Mouse (Mus musculus) forebrain, embryonic 16.5 days (tissue): ENCODE measurements around the gene Heyl. TPM values are rescaled to one million over a fixed set of nuclear protein-coding genes. Genes with fewer than 3 reads are reported as not detected.
A peak's percentile ranks its signal among the peaks of the same experiment; 100 is the strongest.

ENCODE experiments used
- ATAC-seq: fragments of 200-750 bp; cut with Nextera tagmentation; 2 replicates; pipeline ENCODE4 v1.8.0; 2017; ENCODE audit warnings: mild to moderate bottlenecking, moderate library complexity
- H3K27ac ChIP-seq: fragments of 300-500 bp; sonication (generic); 2 replicates; pipeline ENCODE4 v1.5.1; 2014; ENCODE audit warnings: low read length, control low read depth
- H3K27me3 ChIP-seq: fragments of 300-500 bp; sonication (generic); replicated peaks from 2 replicates; pipeline ENCODE4 v1.6.1; 2014; ENCODE audit warnings: low read length; ENCODE audit not compliant: control insufficient read depth, insufficient read depth
- H3K36me3 ChIP-seq: fragments of 300-500 bp; sonication (generic); 2 replicates; pipeline ENCODE4 v1.6.1; 2014; ENCODE audit not compliant: control insufficient read depth, insufficient read depth
- H3K4me1 ChIP-seq: fragments of 300-500 bp; sonication (generic); replicated peaks from 2 replicates; pipeline ENCODE4 v1.6.1; 2014; ENCODE audit warnings: low read length; ENCODE audit not compliant: control insufficient read depth, insufficient read depth
- H3K4me2 ChIP-seq: fragments of 300-500 bp; sonication (generic); 2 replicates; pipeline ENCODE4 v1.6.1; 2014; ENCODE audit warnings: mild to moderate bottlenecking, low read length, control low read depth
- H3K4me3 ChIP-seq: fragments of 300-500 bp; sonication (generic); replicated peaks from 2 replicates; pipeline ENCODE4 v1.5.1; 2014; ENCODE audit warnings: mild to moderate bottlenecking, low read length, control low read depth
- H3K9ac ChIP-seq: fragments of 300-500 bp; sonication (generic); replicated peaks from 2 replicates; pipeline ENCODE4 v1.6.1; 2014; ENCODE audit warnings: low read depth, low read length, control low read depth
- H3K9me3 ChIP-seq: fragments of 300-500 bp; sonication (generic); 2 replicates; pipeline ENCODE4 v1.6.1; 2016; ENCODE audit warnings: low read length; ENCODE audit not compliant: control insufficient read depth
- WGBS: fragments of 180-500 bp; shearing (Covaris S2); extraction: QIAGEN DNeasy Blood & Tissue Kit; methylation state at CpG from one replicate; pipeline ENCODE4 v1.1.7; 2014; 5-methylcytosine and 5-hydroxymethylcytosine counted together
- polyA plus RNA-seq: library from polyadenylated mRNA; unstranded; fragments of >200 nt; fragmentation: Nextera tagmentation; extraction: Ambion mirVana; gene quantifications from 2 replicates; pipeline ENCODE4 v1.2.1, GENCODE M21; 2015

Gene Heyl
- 4.5 and 5.3 TPM in 2 replicates for polyA plus RNA-seq

GRCm38 (mm10) chr4:123233492-123234084 lies at the start of gene Heyl:
TSS of gene Heyl (plus strand) at chr4:123233556.
- H3K4me3 ChIP-seq, result peak within 1 kb of the TSS; percentile 39
- peaks cover 34% of the 10 kb centered on the region for H3K27me3 ChIP-seq
- no peaks in the 10 kb centered on the region for H3K36me3 ChIP-seq
- H3K4me2 ChIP-seq, result peak within 1 kb of the TSS; percentile 66
- 0 out of 2 replicates have a peak, but pooled peaks have one; percentile 40 for ATAC-seq
- H3K9ac ChIP-seq, result peak within 1 kb of the TSS; percentile 51
- WGBS, result 2% methylated on average over 52 of the region's 52 CpGs
- H3K27ac ChIP-seq, result no peak within 1 kb of the TSS
- H3K9me3 ChIP-seq, result no peaks in the 10 kb centered on the region
- H3K4me1 ChIP-seq, result peaks cover 7% of the 10 kb centered on the region

GRCm38 (mm10) chr4:123184816-123185215 lies 48.5 kb upstream of the Heyl start:
- Histone ChIP-seq H3K4me3 (no peak overlapping the region), H3K4me2 (peak overlapping the region; percentile 79; the same call in 1 of the 2 replicates), H3K4me1 (peaks cover 14% of the 10 kb centered on the region), H3K27ac (no peak overlapping the region), H3K9me3 (no peaks in the 10 kb centered on the region), H3K27me3 (peaks cover 18% of the 10 kb centered on the region), H3K36me3 (no peaks in the 10 kb centered on the region), H3K9ac (no peak overlapping the region)
- ATAC-seq, result no peak
- 41% methylated on average over 3 of the region's 3 CpGs for WGBS

GRCm38 (mm10) chr4:123192336-123192735 lies 41.0 kb upstream of the Heyl start:
- Histone ChIP-seq H3K36me3 (no peaks in the 10 kb centered on the region), H3K27me3 (peaks cover under 1% of the 10 kb centered on the region; the same call in 1 of the 2 replicates), H3K9me3 (no peaks in the 10 kb centered on the region), H3K9ac (no peak overlapping the region), H3K4me2 (no peak overlapping the region), H3K4me3 (no peak overlapping the region), H3K4me1 (no peaks in the 10 kb centered on the region), H3K27ac (no peak overlapping the region)
- no peak for ATAC-seq
- 84% methylated on average over 11 of the region's 11 CpGs for WGBS

- H3K9ac ChIP-seq, result no peak overlapping the region
- H3K27ac ChIP-seq, result no peak overlapping the region
- no peaks in the 10 kb centered on the region for H3K9me3 ChIP-seq
- H3K4me3 ChIP-seq, result no peak overlapping the region
- H3K4me1 ChIP-seq, result no peaks in the 10 kb centered on the region
- no peak for ATAC-seq
- no peaks in the 10 kb centered on the region for H3K36me3 ChIP-seq
- H3K27me3 ChIP-seq, result peaks cover 3% of the 10 kb centered on the region; the same call in 1 of the 2 replicates
- no peak overlapping the region for H3K4me2 ChIP-seq
- 86% methylated on average over 11 of the region's 11 CpGs for WGBS
These were observed 39.6 kb upstream of the Heyl start for GRCm38 (mm10) chr4:123193791-123194190.

GRCm38 (mm10) chr4:123196695-123197094 lies 36.7 kb upstream of the Heyl start:
- H3K4me1 ChIP-seq, result peaks cover 9% of the 10 kb centered on the region
- ATAC-seq, result no peak
- no peak overlapping the region for H3K4me2 ChIP-seq
- no peak overlapping the region for H3K27ac ChIP-seq
- H3K4me3 ChIP-seq, result no peak overlapping the region
- peaks cover 10% of the 10 kb centered on the region for H3K27me3 ChIP-seq
- H3K9me3 ChIP-seq, result no peaks in the 10 kb centered on the region
- no peaks in the 10 kb centered on the region for H3K36me3 ChIP-seq
- no peak overlapping the region for H3K9ac ChIP-seq
- 69% methylated on average over 6 of the region's 6 CpGs for WGBS

GRCm38 (mm10) chr4:123200771-123201185 lies 32.6 kb upstream of the Heyl start:
- peak overlapping the region; percentile 39 for H3K4me3 ChIP-seq
- no peaks in the 10 kb centered on the region for H3K36me3 ChIP-seq
- peak; percentile 78 for ATAC-seq
- H3K27ac ChIP-seq, result no peak overlapping the region
- H3K9ac ChIP-seq, result peak overlapping the region; percentile 43
- no peaks in the 10 kb centered on the region for H3K9me3 ChIP-seq
- H3K4me2 ChIP-seq, result peak overlapping the region; percentile 73
- WGBS, result 3% methylated on average over 15 of the region's 15 CpGs
- H3K4me1 ChIP-seq, result peaks cover 12% of the 10 kb centered on the region
- peaks cover 14% of the 10 kb centered on the region for H3K27me3 ChIP-seq

GRCm38 (mm10) chr4:123201186-123202093 lies 31.9 kb upstream of the Heyl start, which contains the start of gene Nt5c1a:
TSS of gene Nt5c1a (plus strand) at chr4:123201504.
- ATAC-seq, result peak; percentile 47
- Histone ChIP-seq H3K4me1 (peaks cover 12% of the 10 kb centered on the region), H3K36me3 (no peaks in the 10 kb centered on the region), H3K4me3 (peak within 1 kb of the TSS; percentile 39), H3K4me2 (peak within 1 kb of the TSS; percentile 73), H3K27ac (no peak within 1 kb of the TSS), H3K9ac (peak within 1 kb of the TSS; percentile 43), H3K27me3 (peaks cover 14% of the 10 kb centered on the region), H3K9me3 (no peaks in the 10 kb centered on the region)
- 2% methylated on average over 54 of the region's 58 CpGs for WGBS

GRCm38 (mm10) chr4:123202094-123202420 lies 31.3 kb upstream of the Heyl start:
- WGBS, result 15% methylated on average over 8 of the region's 8 CpGs
- H3K36me3 ChIP-seq, result no peaks in the 10 kb centered on the region
- peaks cover 12% of the 10 kb centered on the region for H3K4me1 ChIP-seq
- H3K9me3 ChIP-seq, result no peaks in the 10 kb centered on the region
- H3K4me2 ChIP-seq, result peak overlapping the region; percentile 73; the same call in 1 of the 2 replicates
- no peak overlapping the region; the same call in 1 of the 2 replicates for H3K4me3 ChIP-seq
- H3K9ac ChIP-seq, result no peak overlapping the region
- H3K27me3 ChIP-seq, result peaks cover 14% of the 10 kb centered on the region
- H3K27ac ChIP-seq, result no peak overlapping the region
- no peak for ATAC-seq

GRCm38 (mm10) chr4:123207337-123207736 lies 26.0 kb upstream of the Heyl start:
- ATAC-seq, result no peak
- 86% methylated on average over 5 of the region's 5 CpGs for WGBS

More at GRCm38 (mm10) chr4:123207337-123207736, 26.0 kb upstream of the Heyl start:
- Histone ChIP-seq H3K36me3 (no peaks in the 10 kb centered on the region), H3K9me3 (no peaks in the 10 kb centered on the region), H3K27me3 (peaks cover 2% of the 10 kb centered on the region; the same call in 1 of the 2 replicates), H3K9ac (no peak overlapping the region), H3K4me1 (no peaks in the 10 kb centered on the region), H3K4me2 (no peak overlapping the region), H3K4me3 (no peak overlapping the region), H3K27ac (no peak overlapping the region)
